Mouse (Mus musculus) cerebellum, postnatal 36 days (tissue): ENCODE measurements at regions not wholly inside any gene's neighbourhood (a gene's known extent, or its start where the extent isn't known, plus 50 kb on each side); places are given as distances from the start of the nearest gene placed in this dataset.

Experiments used
- DNase-seq, 2 experiments: peaks; one replicate each; pipeline ENCODE4 v3.0.0; 2021 to 2022; ENCODE audit warnings: mixed read lengths in 2 of 2

DNA sequence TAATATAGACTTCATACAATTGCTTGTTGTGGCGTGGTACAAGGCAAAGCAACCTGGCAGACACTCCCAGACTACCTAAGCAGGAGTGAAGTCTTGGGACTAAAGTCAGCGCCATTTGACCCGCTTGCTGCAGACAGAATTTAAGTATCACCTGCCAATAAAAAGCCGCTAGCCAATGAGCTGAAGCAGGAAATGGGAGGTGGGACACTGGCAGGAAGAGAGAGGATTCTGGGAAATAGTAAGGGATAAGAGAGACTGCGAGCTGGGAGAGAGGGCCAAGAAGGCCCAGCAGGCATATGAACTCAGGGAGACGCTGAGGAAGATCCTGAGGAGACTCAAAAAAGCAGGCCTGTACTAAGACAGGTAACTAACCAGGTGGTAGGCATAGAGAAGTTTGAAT is 102.0 kb upstream of the Slc22a12 start:
- no peak for DNase-seq

DNA sequence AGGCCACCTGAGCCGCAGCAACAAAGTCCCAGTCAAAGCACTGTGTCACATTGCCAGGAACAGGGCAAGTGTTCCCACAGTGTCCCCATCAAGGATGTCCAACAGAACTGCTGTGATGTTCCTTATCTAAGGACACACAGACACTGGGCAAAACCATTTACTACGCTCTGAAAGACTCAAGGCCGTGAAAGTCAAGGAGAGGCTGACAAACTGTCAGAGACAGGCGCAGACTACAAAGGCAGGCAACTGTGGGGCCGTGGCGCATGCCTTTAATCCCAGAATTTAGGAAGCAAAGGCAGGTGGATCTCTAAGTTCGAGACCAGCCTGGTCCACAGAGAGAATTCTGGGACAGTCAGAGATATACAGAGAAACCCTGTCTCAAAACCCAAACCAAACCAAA is 96.8 kb upstream of the Slc22a12 start:
- no peak for DNase-seq

DNA sequence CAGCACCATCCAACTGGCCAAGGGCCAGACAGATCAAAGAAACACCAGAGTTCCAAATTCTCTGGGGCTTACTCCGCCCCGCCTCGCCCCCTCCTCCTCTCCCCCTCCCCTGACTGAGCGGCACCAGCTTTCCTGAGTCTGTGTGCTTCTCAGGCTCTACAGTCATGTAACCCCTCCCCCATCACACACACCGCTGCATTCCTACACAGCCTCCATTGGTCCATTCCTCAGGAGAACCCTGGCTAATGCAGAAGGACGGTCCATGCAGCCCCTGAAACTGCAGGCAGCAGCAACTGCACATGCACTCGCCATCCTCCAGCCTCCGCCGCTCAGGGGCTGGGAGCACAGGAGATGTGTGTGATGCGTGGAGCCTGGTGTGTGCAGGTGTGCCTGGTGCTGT is 90.6 kb upstream of the Slc22a12 start:
- DNase-seq, result no peak

DNA sequence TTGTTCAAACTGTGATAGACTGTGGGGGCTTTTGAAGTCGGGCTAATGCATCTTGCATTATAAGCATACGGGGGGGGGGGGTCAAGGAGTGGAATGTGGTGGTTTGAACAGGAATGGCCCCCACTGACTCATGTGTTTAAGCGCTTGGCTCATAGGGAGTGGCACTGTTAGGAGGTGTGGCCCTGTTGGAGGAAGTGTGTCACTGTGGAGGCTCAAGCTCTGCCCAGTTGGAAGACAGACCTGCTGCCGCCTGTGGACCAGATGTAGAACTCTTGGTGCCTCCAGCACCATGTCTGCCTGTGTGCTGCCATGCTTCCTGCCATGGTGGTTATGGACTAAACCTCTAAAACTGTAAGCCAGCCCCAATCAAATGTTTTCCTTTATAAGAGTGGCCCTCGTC is 89.0 kb upstream of the Slc22a12 start:
- no peak for DNase-seq

DNA sequence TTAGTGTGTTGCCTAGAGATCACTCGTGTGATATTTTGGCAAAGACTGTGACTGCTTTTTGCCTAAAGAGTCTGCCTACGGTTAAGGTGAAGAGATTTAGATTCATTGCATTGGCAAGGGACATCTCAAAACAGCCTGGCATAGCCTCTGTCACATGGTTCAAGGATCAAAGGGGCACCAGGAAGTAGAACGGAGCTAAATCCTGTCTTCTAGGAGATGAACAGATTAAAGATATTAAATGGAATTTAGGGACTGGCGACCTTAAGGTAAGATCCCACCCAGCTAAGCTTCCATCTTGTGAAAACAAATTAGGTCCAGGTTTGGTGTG is 87.7 kb upstream of the Slc22a12 start:
- no peak for DNase-seq

DNA sequence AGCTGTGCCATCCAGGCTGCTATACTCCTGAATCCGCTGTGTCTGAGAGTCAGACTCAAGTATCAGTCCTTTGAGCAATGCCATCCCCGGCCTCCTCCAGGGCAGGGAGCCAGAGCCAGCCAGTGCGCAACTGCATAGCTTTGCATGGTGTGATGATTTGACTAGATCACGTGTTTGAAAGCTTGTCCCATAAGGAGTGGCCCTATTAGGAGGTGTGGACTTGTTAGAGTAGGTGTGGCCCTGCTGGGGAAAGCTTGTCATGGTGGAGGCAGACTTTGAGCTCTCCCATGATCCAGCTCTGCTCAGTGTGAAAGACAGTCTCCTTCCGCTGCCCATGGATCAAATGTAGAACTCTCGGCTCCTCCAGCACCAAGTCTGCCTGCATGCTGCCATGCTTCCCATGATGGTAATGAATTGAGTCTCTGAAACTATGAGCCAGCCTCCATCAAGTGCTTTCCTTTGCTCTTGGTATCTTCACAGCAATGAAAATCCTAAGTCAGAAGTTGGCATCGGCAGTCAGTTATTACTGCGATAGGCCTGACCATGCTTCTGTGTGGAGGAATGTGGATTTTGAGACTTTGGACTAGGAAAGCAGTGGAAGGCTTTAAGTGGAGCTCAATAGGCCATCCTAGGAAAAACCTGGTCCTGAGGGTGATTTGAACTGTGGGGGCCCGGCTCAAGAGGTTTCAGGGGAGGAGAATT is 87.2 kb upstream of the Slc22a12 start:
- no peak for DNase-seq

DNA sequence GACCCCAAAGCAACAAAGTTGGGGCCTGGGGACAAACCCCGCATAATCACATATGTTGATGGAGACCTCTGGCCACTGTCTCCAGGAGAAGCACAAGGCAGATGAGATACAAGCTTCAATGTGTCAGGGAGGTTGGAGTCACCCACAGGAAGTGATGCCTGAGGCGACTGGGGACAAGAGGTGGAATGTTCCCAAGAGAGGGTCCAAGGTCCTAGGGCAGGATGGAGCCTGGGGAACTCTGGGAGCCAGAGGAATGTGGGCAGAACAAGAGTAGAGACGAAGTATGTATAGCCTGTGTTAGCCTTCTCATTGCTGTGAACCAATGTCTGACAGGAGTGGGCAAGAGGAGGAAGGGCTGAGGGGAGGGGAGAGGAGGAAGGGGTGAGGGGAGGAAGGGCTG is 82.7 kb upstream of the Slc22a12 start:
- DNase-seq, result no peak

DNA sequence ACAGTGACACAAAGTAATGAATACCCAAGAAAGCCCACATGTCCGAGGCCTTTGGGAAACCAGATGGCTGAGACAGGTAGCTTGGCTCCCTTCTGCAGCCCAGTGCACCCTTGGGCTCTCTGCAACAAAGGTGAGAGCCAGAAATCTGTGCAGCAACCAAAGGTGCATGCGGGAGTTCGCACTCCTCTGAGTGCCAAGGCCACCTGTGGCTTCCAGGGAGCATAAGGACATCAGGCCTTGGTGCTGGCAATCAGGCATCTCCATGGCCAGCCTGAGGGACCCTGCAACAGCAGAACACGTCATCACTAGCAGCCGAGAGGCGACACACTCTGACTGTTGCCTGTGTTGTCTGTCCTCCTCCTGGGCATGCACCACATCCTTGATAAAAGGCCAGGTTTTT is 78.2 kb upstream of the Slc22a12 start:
- peak; percentile 26 to 37 for DNase-seq

DNA sequence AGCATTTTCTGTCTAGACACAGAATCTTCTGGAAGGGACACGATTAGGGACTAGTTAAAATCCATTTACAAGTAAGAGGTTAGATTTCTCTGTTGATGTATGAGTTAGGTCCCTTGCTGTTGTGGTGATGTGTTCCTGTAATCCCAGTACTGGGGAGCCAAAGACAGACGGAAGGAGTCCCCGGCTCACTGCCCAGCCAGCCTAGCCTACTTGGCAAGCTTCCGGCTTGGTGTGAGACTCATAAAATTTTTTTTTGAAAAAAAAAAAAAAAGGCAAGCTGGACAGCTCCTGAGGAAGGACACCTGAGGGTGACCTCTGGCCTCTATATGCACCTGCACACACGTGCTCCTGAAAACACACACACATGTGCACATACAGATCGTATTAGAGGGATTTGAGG is 76.7 kb upstream of the Slc22a12 start:
- DNase-seq, result peak; percentile 50 to 61

DNA sequence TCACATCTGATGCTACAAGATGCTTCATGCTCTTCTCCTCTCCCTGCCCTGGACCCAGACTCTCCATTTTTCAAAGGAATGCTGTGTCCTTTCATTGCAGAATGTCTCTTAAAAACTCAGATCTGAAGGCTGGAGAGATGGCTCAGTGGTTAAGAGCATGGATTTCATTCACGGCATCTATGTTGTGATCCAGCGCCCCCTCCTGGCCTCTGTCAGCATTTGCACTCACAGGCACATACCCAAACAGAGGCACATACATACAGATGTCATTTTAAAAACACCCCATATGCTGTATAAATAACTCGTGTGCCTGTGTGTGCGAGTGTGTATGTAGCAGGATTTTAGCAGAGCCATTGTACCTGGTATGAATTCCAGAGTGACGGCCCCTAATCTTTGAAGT is 73.8 kb upstream of the Slc22a12 start:
- no peak for DNase-seq

DNA sequence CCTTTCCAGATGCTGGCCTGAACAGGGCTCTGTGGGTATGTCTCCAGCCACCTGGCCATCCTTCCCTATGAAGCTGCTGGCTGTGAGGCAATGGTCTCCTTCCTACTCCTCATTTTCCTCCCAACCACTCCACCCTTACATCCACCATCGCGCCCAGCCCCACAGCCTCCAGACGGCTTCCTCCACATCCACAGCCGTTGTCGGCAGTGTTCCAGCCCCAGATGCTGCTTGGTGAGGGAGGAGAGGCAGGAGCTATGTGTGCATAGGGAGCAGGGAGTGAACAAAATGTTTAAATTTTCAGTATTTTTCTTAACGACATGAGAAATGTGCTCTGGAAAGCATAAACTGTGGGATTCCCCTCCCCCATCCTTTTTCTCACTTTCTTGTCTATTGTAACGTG is 69.6 kb upstream of the Slc22a12 start:
- DNase-seq, result no peak

DNA sequence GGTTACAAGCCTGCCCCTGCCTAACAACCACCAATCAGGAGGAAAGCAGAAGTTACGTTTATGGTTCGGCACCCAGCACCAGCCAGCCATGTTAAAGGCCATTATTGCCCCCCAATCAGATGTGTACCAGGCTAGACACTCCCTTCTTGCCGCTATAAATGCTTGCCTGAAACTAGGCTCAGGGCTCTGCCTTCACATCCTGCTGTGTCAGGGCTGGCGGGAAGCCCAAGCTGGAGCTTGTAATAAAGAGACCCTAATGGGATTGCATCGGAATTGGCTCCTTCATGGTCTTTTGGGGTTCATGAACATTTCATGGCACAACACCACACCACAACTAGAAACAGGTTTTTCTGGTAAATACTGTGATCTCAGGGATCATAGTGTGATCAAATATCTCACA is 69.1 kb upstream of the Slc22a12 start:
- no peak for DNase-seq

DNA sequence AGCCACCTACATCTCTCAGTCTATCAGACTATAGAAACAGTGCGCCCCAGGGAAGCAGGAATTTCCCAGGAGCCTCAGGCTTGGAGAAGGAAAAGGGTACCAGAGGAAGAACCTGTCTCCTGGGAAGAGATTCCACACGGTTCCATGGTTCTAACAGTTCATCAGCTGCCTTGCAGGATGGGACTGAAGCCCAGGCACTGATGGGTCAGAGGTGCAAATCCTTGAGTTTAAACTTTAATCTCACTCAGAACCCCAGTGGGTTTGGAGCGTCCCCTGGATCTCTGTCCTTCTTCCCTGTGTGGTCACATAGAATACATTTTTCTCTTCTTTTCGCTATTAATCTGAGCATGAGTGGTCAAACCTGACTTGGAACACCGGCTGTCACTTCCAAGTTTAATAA is 67.9 kb upstream of the Slc22a12 start:
- DNase-seq, result no peak

DNA sequence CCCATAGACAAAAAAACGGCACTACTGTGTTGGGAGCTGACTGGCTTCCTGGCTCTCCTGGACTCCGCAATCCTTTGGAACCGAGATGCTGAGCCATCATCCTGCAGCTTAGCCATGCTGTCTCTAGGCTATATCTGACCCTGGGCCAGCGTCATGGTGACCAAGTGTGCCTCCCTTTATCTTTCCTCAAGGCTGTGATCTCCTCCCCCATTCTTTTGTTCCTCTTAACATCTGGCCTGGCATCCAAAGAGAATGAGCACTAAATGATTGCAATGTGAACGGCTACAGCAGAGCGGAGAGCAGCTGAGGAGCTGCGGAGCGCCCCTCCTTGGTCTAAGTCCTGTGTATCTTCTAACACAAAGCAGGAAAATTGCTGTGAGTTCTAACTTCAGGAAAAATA is 67.2 kb upstream of the Slc22a12 start:
- DNase-seq, result no peak

DNA sequence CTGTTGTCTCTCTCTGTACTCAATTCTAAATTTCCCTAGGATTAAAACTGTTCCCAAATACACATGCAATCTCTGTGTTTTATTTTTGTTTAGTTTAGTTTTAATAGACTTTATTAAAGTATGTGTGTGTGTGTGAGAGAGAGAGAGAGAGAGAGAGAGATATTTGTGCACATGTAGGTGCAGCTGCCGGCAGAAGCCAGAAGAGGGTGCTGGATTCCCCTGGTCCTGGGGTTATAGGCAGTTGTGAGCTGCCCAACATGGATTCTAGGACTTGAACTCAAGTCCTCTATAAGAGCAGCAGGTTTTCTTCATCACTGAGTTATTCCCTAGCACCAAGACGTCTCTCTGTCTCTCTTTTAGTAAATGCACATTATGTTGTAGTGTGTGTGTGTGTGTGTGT is 64.7 kb upstream of the Slc22a12 start:
- no peak for DNase-seq

DNA sequence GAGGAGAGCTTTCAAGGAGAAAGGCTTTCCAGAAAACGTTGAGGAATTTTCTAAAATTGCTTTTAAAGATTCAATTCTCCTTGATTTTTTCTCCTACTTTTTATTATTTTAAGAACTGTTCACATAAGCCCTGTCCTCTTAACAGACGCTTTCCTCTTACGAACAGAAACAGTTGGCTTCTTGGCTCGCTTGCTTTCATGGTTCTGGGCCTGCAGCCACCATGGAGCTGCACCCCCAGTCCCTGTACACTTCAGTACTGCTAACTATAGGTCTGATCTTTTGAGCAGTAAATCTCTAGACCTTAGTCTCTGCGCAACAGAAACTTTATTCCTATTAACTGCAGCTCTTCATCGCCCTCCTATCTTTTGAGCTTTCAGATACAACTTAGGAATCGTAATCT is 63.8 kb upstream of the Slc22a12 start:
- no peak for DNase-seq

DNA sequence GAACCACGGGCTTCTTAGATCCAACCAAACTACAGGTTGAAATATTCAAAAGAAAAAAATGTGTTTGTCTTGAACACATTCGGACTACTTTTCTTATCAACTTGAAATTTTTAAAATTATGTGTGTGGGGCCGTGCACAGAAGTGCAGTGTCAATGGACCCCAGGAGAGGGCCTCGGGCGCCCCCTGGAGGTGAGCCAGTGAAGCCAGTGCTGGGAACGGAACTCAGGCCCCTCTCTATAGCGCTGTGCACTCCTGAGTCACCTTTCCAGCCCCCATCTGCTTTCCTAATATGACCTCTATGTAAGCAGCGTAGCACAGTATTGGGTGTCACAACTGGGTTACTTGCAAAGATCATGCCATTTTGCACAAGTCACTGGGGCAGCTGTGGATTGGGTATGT is 61.9 kb upstream of the Slc22a12 start:
- DNase-seq, result peak; percentile 33 to 55

DNA sequence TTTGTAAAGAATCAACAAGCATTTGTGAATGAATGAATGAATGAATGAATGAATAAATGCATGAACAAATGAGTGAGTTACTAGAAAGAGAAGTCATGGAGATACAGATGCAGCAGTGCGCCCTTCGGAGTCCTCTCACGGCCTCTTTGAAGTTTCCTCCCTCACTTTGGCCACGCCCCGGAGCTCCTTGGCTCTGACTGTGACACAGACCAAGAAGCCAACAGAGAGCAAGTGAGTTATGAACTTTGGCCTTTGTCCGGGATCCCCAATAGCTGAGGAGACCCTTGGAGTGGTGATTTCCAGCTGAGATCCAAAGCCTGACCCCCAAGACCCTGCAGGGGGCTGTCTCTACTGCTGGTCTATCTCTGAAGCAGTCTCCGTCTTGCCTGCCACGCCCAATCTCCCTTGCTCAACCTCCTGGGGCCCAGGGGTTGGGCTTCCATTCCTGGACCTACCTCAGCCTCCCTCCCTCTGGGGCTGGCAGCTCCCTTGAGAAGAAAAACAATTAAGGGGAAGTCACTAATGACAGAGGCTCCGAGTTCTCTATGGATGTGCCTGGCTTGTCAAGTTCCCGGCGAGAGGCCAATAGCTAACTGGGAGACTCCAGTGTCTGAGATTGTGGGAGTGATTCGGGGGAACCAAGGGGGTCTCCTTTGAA is 58.2 kb upstream of the Slc22a12 start:
- DNase-seq, result no peak

DNA sequence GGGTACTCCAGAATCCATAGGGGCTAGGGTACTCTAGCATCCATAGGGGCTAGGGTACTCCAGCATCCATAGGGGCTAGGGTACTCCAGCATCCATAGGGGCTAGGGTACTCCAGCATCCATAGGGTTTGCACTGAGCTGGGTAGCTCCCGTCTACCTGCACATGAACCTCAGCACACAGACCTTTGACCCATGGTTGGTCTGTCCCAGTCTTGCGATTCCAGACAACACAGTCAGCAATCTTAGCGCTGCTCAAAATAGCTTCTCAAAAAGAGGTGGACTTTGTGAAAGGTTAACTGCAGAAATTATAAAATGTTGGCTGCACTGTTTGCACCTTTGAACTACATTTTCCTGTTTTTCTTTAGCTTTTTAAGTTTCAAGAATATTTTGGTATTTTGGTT is 56.4 kb upstream of the Slc22a12 start:
- no peak for DNase-seq

DNA sequence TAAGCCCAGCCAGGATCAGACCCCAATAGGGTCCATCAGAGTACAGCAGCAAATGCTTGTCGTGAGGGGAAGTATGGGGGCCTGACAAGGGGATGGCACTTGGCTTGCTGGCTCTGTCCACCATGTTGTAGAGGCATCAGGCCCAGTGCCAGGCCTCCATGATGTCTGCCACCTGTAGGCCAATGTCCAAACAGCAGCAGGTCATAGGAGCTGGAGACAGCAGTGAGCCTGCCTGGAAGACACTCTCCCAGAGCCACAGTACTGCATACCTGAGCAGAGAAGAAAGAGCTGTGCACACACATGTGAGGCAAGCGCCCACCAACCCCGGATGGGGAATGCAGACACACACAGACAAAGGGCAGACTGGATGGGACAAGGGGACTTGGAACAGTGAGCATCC is 55.4 kb upstream of the Slc22a12 start:
- peak; percentile 16 to 24 for DNase-seq

DNA sequence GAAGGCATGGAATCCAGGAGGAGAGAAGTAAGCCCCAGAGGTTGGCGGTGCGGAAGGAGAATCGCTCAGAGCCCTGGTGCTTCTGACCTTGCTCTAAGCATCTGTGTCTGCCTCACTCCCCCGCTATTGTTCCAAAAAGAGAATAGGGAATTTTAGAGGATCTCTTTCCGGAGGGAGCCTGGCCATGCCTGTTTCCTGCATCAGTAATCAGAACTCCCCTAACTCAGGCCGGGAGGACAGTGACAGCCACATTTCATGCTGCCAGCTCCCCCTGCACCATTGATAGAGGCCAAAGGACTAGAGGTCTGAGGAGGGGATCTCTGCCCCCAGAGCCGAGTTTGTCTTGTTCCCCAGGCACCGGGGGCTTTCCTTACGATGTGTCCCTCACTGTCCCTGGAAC is 53.0 kb upstream of the Slc22a12 start:
- DNase-seq, result no peak
